Mouse (Mus musculus) layer of hippocampus, postnatal 10 days (tissue): ENCODE measurements around the gene B4galnt1. TPM values are rescaled to one million over a fixed set of nuclear protein-coding genes. Genes with fewer than 3 reads are reported as not detected.

Experiments
- DNase-seq, 2 experiments: peaks; one replicate each; pipeline ENCODE4 v3.0.0; 2021; ENCODE audit warnings: low spot score in 2 of 2
- total RNA-seq, 2 experiments: library from RNA; stranded (reverse); gene quantifications; 2 replicates each; pipeline ENCODE4 v1.2.3; 2021

Gene B4galnt1
- total RNA-seq, 2 experiments from 2014 or later, result 107 to 116 TPM

DNA sequence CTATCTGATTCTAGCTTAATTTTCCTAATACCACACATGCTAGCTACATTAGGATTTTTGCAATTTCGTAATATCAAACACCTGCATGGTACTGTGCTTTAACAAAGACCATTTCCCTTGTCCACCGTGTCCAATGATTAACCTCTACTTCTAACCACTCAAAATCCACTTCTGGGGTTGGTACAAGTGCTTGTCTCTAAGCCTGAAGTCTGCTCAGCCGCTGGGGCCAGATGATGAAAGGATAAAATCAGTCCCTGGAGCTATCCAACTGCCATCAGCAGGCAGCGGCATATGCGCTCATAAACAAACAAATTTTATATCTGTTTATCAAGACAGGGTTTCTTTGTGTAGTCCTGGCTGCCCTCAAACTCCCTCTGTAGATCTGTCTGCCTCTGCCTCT, 39.6 kb downstream of the B4galnt1 start:
- DNase-seq, result no peak

DNA sequence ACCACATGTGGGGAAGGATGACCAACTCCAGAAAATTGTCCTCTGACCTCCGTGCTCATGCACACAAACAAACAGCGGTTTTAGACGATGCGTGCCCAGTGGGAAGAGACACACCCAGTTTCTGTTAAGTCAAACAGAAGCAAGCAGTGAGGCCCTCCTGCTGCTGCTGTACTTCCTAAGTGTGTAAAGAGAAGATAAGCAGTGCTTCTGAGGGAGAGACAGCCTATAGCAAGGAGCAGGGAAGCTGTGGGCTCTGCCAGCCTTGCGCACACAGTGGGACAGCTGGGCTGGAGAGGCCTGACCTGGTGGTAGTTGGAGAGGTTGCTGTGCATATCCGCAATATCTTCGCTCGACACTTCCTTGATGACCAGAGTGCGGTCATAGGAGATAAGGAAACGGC, 40.3 kb downstream of the B4galnt1 start:
- no peak for DNase-seq

DNA sequence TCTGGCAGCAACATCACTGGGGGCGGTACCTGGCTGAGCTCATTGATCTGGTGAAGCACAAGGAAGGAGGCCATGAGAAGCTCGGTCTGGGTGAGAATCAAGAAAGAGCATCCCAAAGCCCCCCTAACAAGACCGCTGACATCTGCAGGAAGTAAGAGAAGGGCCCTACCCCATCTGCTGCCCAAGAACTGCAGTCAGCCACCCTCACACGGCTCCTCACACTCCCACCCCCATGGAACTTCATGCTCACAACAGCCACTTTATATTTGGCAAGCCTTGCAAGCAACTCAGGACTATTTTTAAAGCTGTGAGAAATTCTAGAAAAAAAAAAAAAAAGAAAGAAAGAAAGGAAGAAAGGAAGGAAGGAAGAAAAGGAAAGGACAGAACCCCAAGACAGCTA, 43.9 kb downstream of the B4galnt1 start:
- DNase-seq, result no peak

DNA sequence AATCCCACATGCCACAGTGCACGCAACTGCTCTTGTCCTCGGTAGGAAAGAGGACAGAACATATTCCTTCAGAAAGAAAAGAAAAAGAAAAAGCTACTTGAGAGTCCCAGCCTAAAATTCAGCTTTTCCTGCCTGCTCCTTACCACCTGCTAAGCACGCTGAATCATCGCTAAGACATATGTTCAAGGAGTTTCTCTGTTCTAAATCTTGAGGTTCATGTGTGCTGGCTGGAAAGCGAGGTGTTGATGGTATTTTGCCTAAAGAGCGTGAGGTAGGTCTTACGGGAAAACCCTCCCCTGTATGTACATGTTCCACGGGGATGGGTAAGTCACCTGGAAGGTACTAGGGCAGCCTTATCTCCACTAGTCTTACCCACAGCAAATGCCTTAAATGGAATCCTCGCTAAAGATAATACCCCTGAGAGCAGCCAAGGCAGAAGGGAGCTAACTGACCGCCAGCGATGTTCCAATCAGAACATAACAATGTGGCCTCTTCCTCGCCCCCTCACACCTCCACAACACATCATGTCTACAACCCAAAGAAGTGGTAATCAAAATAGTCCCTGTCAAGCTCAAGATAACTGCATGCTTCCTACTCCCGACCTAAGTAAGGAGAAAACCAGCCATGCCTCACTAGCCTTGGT, 45.0 kb downstream of the B4galnt1 start:
- no peak for DNase-seq

DNA sequence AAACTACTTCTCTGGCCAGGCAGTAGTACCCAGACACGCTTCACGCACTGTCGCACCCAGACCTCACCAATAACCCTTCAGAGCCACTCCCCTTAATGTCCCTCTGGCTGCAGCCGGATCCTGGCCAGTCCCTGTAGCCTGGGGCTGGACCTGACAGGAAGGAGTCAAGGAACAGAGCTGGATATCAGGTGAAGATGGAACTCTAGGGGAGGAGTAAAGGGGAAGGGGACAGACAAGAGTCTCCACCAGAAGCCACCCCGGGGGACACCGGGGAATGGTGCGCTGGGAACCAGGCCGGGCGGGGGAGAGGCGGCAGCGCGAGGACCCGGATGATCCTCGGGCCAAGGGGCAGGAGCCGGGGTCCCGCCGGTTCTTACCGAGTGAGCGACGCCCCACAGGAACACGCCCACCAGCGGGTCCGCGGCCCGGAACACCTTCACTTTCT, 46.0 kb downstream of the B4galnt1 start:
- no peak for DNase-seq

DNA sequence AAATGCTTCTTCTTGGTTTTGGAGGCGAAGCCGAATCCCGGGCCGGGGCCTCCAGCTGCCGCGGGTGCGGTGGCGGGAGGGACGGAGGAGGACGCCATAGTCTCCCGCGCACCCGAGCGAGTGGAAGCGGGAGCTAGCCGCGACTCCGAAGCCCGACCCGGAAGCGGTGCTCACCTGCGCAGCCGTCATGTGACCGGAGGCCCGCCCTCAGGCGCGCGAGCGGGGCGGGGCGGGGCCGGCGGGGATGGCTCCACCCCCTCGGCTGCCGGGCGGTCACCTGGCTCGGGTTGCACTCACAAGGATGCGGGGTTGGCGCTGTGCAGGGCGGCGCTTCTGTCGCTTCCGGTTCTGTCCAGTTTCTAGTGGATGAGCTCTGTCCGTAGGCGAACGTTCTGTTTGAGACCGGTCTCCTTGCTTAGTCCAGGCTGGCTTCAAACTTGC, 46.4 kb downstream of the B4galnt1 start, which contains the start of gene Pip4k2c:
Gene Pip4k2c (minus strand): TSS at position 172 of the 441 bp plus-strand sequence.
- DNase-seq, result peak; percentile 77 to 90

DNA sequence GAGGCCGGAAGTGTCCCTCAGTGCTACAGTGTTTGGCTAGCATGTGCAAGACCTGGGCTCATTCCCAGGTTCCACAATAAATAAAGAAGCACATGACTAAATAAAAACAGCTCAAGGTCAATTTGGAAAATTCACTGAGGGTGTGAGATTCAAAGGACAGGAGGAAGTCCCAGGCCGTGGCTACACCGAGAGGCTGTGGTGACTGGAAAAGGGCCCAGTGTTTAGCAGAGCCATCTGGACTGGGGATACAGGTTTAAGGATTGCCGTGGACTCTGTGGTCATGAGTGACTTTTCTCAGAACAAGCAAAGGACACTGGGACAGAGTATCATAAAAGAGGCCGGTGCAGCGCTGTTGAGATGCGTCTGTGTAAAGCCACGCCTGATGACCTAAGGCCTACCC, 48.2 kb downstream of the B4galnt1 start:
- DNase-seq, result no peak

DNA sequence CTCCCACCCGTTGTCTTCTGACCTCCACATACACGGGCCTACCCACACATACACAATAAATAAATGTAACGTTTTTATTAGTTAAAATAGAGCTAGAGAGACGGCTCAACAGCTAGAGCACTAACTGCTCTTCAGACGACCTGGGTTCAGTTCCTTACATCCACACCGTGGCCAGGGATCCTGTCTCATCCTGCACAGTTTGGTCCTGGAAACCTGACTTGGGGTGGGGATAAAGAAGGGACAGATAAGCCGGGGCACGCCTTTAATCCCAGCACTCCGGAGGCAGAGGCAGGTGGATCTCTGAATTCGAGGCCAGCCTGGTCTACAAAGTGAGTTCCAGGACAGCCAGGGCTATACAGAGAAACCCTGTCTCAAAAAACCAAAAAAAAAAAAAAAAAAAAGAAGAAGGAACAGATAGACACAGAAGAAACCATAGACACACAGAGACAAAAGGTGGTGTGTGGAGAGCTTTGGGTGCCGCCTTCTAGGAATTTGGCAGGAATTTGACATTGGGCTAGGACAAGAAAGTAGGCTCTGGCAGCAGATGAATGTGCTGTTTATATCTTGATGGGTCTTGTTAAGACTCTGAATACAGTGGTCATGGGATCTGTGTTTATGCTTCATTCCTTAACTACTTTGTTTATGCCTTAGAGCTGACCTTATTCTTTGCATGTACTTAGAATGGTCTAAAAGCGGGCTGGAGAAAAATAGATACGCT, 48.8 kb downstream of the B4galnt1 start:
- no peak for DNase-seq

DNA sequence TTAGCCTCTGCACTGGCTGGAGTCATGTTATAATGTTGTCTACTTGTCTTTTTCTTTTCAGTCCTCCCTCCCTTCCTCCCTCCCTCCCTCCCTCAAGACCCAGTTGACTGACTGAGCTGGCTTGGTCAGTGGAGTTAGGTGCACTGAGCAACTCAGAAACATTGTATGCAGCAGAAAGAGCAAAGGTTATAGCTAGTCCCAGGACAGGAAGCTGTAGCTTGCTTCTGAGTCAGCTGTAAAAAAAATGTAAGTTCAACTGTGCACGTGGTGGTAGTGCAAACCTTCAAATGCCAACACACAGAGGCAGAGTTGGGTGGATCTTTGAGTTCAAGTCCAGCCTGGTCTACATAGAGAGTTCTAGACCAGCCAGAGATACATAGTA, 49.4 kb downstream of the B4galnt1 start:
- no peak for DNase-seq

DNA sequence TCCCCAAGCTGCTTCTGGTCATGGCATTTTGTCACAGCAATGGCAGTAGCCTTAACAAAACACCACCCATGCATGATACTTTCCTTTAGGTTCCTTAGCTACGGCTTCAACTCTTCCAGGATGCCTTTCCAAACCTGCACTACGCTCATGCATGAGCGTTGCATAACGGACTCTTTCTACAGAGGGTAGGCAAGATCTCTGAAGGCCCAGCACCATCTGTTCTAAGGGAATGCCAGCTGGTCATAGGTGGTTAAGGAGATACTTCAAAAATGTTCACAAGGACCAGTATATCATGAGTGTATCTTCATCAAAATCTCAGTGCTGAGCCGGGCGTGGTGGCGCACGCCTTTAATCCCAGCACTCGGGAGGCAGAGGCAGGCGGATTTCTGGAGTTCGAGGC, 51.4 kb downstream of the B4galnt1 start:
- no peak for DNase-seq

DNA sequence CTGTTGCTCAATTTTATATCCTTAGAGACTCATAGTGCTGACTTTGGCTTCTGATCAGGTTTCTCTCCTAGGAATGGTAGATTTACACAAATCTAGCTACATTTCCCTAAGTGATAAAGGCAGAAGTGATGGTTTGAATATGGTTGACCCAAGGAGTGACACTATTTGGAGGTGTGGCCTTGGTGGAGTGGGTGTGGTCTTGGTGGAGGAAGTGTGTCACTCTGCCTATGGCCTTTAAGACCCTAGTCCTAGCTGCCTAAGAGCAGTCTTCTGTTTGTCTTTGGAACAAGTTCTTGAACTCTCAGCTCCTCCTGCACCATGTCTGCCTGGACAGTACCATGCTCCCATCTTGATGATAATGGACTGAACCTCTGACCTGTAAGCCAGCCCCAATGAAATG, 52.2 kb downstream of the B4galnt1 start:
- no peak for DNase-seq

DNA sequence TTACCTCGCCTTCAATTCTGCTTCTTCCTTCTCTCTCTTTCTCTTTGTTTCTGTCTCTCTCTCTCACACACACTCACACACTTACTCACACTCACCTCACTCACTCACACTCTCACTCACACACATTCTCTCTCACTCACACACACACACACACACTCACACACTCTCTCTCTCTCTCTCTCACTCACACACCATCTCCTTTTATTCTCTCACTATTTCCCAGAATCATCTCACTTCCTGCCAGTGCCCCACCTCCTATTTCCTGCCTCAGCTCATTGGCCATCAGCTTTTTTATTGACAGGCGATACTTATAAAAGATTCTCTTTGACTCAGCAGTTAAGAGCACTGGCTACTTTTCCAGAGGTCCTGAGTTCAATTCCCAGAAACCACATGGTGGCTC, 53.3 kb downstream of the B4galnt1 start:
- no peak for DNase-seq

Other genes starting within 250 kb of the B4galnt1 start
- 10 to 100 TPM; 78.9 to 88.9 TPM for gene Ctdsp2, start 186.5 kb upstream of the B4galnt1 start, total RNA-seq
- under 1 TPM; 0.11 to 0.18 TPM for gene Avil, start 164.5 kb upstream of the B4galnt1 start, total RNA-seq
- 10 to 100 TPM; 31.4 to 36.3 TPM for gene Tsfm, start 134.4 kb upstream of the B4galnt1 start, total RNA-seq
- 10 to 100 TPM; 12.6 to 14.0 TPM for gene Mettl1, start 123.8 kb upstream of the B4galnt1 start, total RNA-seq
- gene Eef1akmt3, start 123.7 kb upstream of the B4galnt1 start, total RNA-seq, result under 1 TPM; 0.27 to 0.34 TPM
- under 1 TPM; 0.45 to 0.75 TPM for gene Cyp27b1, start 117.0 kb upstream of the B4galnt1 start, total RNA-seq
- 10 to 100 TPM; 48.6 to 48.9 TPM for gene March9, start 105.0 kb upstream of the B4galnt1 start, total RNA-seq
- 100 to 1,000 TPM; 157 to 178 TPM for gene Cdk4, start 101.7 kb upstream of the B4galnt1 start, total RNA-seq
- 10 to 100 TPM; 59.9 to 63.4 TPM for gene Tspan31, start 95.0 kb upstream of the B4galnt1 start, total RNA-seq
- 100 to 1,000 TPM; 542 to 553 TPM for gene Agap2, start 89.9 kb upstream of the B4galnt1 start, total RNA-seq
- gene Os9, start 44.1 kb upstream of the B4galnt1 start, total RNA-seq, result 10 to 100 TPM; 94.3 to 98.3 TPM
- 1 to 10 TPM; 2.0 to 2.6 TPM for gene Slc26a10, start 15.4 kb downstream of the B4galnt1 start, total RNA-seq
- 100 to 1,000 TPM; 125 to 132 TPM for gene Arhgef25, start 24.9 kb downstream of the B4galnt1 start, total RNA-seq
- 100 to 1,000 TPM; 187 to 203 TPM for gene Dtx3, start 30.5 kb downstream of the B4galnt1 start, total RNA-seq
- 10 to 100 TPM; 38.3 to 38.4 TPM for gene Pip4k2c, start 46.4 kb downstream of the B4galnt1 start, total RNA-seq
- gene Kif5a, start 98.1 kb downstream of the B4galnt1 start, total RNA-seq, result 100 to 1,000 TPM; 360 to 377 TPM
- gene Dctn2, start 101.1 kb downstream of the B4galnt1 start, total RNA-seq, result 100 to 1,000 TPM; 312 to 315 TPM
- 10 to 100 TPM; 44.8 to 58.7 TPM for gene Mbd6, start 123.8 kb downstream of the B4galnt1 start, total RNA-seq
- 10 to 100 TPM; 53.9 to 57.7 TPM for gene Mars, start 146.6 kb downstream of the B4galnt1 start, total RNA-seq
- gene Arhgap9, start 156.7 kb downstream of the B4galnt1 start, total RNA-seq, result 1 to 10 TPM; 1.1 to 1.2 TPM
- 1 to 10 TPM; 1.7 to 3.1 TPM for gene Gli1, start 176.7 kb downstream of the B4galnt1 start, total RNA-seq
- not detected for gene Inhbe, start 189.2 kb downstream of the B4galnt1 start, total RNA-seq
- not detected for gene Inhbc, start 205.2 kb downstream of the B4galnt1 start, total RNA-seq
- 100 to 1,000 TPM; 174 to 178 TPM for gene R3hdm2, start 215.1 kb downstream of the B4galnt1 start, total RNA-seq